Mouse (Mus musculus) liver, embryonic 14.5 days (tissue): ENCODE results near the gene Smyd4. TPM values are rescaled to one million over a fixed set of nuclear protein-coding genes. Genes with fewer than 3 reads are reported as not detected.

Experiments used
- ATAC-seq: fragments of 200-750 bp; cut with Nextera tagmentation; 2 replicates; pipeline ENCODE4 v1.8.0; 2017; ENCODE audit warnings: moderate number of reproducible peaks, mild to moderate bottlenecking, moderate library complexity; ENCODE audit not compliant: insufficient read depth
- DNase-seq, 3 experiments: peaks; one replicate each; pipeline ENCODE4 v3.0.0-alpha.2; 2012 to 2013; ENCODE audit warnings: low read depth in 3 of 3, low spot score in 3 of 3
- H3K27ac ChIP-seq: fragments of 300-500 bp; sonication (generic); 2 replicates; pipeline ENCODE4 v1.5.1; 2014; ENCODE audit warnings: moderate library complexity, mild to moderate bottlenecking, control low read depth, inconsistent platforms
- H3K27me3 ChIP-seq: fragments of 300-500 bp; sonication (generic); 2 replicates; pipeline ENCODE4 v1.6.1; 2014; ENCODE audit warnings: mild to moderate bottlenecking, low read length, moderate library complexity; ENCODE audit not compliant: control insufficient read depth, insufficient read depth
- H3K36me3 ChIP-seq: fragments of 300-500 bp; sonication (generic); replicated peaks from 2 replicates; pipeline ENCODE4 v1.6.1; 2014; ENCODE audit warnings: low read depth; ENCODE audit not compliant: control insufficient read depth, insufficient read depth
- H3K4me1 ChIP-seq, 2 experiments: fragments of 200-500 bp in 1 of 2; fragments of 300-500 bp in 1 of 2; sonication (generic) in 1 of 2; replicated peaks; 2 replicates each; pipeline ENCODE4 v1.6.1; 2012 to 2014; ENCODE audit warnings: antibody characterized with exemption in 1 of 2, inconsistent platforms in 1 of 2, low read length in 1 of 2; ENCODE audit not compliant: control insufficient read depth in 2 of 2, insufficient read depth in 2 of 2
- H3K4me2 ChIP-seq: fragments of 300-500 bp; sonication (generic); 2 replicates; pipeline ENCODE4 v1.6.1; 2014; ENCODE audit warnings: low read depth, mild to moderate bottlenecking, control low read depth, moderate library complexity
- H3K4me3 ChIP-seq, 2 experiments: fragments of 200-500 bp in 1 of 2; fragments of 300-500 bp in 1 of 2; sonication (generic) in 1 of 2; 2 replicates each; pipeline ENCODE4 v1.5.1; 2012 to 2014; ENCODE audit warnings: low read depth in 2 of 2, low read length in 2 of 2, mild to moderate bottlenecking in 2 of 2, control low read depth in 1 of 2, inconsistent platforms in 1 of 2, moderate library complexity in 1 of 2; ENCODE audit not compliant: insufficient read depth in 1 of 2
- H3K9ac ChIP-seq: fragments of 300-500 bp; sonication (generic); replicated peaks from 2 replicates; pipeline ENCODE4 v1.6.1; 2014; ENCODE audit warnings: mild to moderate bottlenecking, control low read depth, moderate library complexity
- H3K9me3 ChIP-seq: fragments of 300-500 bp; sonication (generic); 2 replicates; pipeline ENCODE4 v1.6.1; 2016; ENCODE audit warnings: low read length, mixed read lengths; ENCODE audit not compliant: control insufficient read depth
- CTCF ChIP-seq: IDR thresholded peaks from 2 replicates; pipeline ENCODE4 v1.5.1; 2016; ENCODE audit warnings: antibody characterized with exemption, low read depth, control low read depth
- EP300 ChIP-seq: IDR thresholded peaks from 2 replicates; pipeline ENCODE4 v1.6.1; 2016; ENCODE audit warnings: antibody characterized with exemption, low read depth
- WGBS: fragments of 180-500 bp; shearing (Covaris S2); extraction: QIAGEN DNeasy Blood & Tissue Kit; methylation state at CpG from one replicate; pipeline ENCODE4 v1.1.7; 2014; ENCODE audit not compliant: insufficient replicate concordance; 5-methylcytosine and 5-hydroxymethylcytosine counted together
- polyA plus RNA-seq, 2 experiments: library from polyadenylated mRNA; depleted of rRNA in 1 of 2; stranded (reverse) in 1 of 2; unstranded in 1 of 2; fragments of >200 nt; fragmentation: Nextera tagmentation in 1 of 2; extraction: Ambion mirVana in 1 of 2; gene quantifications; 2 replicates each; pipeline versions ENCODE4 v1.2.1 to v1.2.3; 2012 to 2014

The Smyd4 gene
- polyA plus RNA-seq, 2 experiments, result 2.2 to 2.7 TPM

GRCm38 (mm10) chr11:75439363-75439762 lies 91.1 kb downstream of the Smyd4 start, which contains the start of gene Serpinf2:
Gene Serpinf2 (minus strand): TSS chr11:75439591.
- H3K9me3 ChIP-seq, result peaks cover 3% of the 10 kb centered on the region
- H3K9ac ChIP-seq, result no peak within 1 kb of the TSS; the same call in 1 of the 2 replicates
- H3K36me3 ChIP-seq, result peaks cover 35% of the 10 kb centered on the region
- peak; percentile 58 for ATAC-seq
- 71% methylated on average over 6 of the region's 6 CpGs for WGBS
- no peak within 1 kb of the TSS for H3K4me2 ChIP-seq
- TF ChIP-seq EP300 (0 out of 2 replicates have a peak, but pooled peaks have one; percentile 28), CTCF (no peak)
- no peak for DNase-seq
- H3K27ac ChIP-seq, result no peak within 1 kb of the TSS
- peak within 1 kb of the TSS; percentile 33 to 56 for H3K4me3 ChIP-seq
- no peaks in the 10 kb centered on the region for H3K27me3 ChIP-seq
- 0 out of 4 replicates have a peak, but pooled peaks cover 0 to 2% of the 10 kb centered on the region in 2 experiments for H3K4me1 ChIP-seq

DNA sequence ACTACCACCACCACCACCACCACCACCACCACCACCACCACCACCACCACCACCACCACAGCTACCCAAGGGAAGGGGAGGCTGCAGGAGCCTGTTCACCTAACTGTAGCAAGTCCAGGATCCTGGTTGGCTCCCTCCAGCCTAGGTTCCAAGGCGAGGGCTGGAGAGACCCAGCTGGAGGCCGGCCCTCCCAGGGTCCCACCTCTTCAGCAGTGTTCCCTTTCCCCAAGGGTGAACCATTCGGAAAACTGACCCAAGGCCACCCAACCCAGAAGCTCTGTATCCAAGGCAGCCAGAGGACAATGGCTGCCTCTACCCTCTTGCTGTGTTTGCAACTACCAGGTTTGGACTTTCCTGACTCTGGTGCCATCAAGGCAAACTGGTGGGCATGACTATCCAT lies 91.7 kb downstream of the Smyd4 start:
- H3K27me3 ChIP-seq, result no peaks in the 10 kb centered on the region
- no peak overlapping the region for H3K27ac ChIP-seq
- TF ChIP-seq CTCF (no peak), EP300 (no peak)
- H3K4me1 ChIP-seq, result 0 out of 4 replicates have a peak, but pooled peaks cover 0 to 2% of the 10 kb centered on the region in 2 experiments
- H3K36me3 ChIP-seq, result peaks cover 39% of the 10 kb centered on the region
- no peak overlapping the region for H3K4me3 ChIP-seq
- ATAC-seq (no peak), DNase-seq (no peak)
- H3K9ac ChIP-seq, result no peak overlapping the region
- H3K9me3 ChIP-seq, result no peaks in the 10 kb centered on the region
- H3K4me2 ChIP-seq, result no peak overlapping the region
- 63% methylated on average over 3 of the region's 3 CpGs for WGBS

DNA sequence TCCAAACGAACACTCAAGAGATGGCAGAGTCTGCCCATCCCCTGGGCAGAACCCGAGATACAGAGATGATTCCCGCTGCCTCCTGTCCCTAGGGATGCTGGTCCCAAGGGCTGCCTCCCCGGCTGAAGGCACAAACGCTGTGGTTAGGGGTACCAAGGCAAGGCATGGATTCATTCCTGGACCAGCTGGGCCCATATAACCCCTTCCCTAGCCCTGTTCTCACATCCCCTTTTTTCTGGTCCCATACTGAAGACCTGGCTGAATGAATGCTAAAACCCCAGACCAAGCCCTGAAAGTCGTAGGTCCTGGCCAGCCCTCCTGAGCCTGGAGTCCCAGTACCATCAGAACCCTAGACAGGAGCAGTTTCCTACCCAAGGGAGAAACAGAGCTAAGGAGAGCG lies 92.8 kb downstream of the Smyd4 start:
- Histone ChIP-seq H3K9ac (no peak overlapping the region), H3K27me3 (no peaks in the 10 kb centered on the region), H3K9me3 (no peaks in the 10 kb centered on the region), H3K4me2 (no peak overlapping the region), H3K4me3 (no peak overlapping the region), H3K27ac (no peak overlapping the region), H3K36me3 (peaks cover 49% of the 10 kb centered on the region), H3K4me1 (0 out of 4 replicates have a peak, but pooled peaks cover 0 to 2% of the 10 kb centered on the region in 2 experiments)
- 74% methylated on average over 7 of the region's 7 CpGs for WGBS
- no peak for TF ChIP-seq CTCF
- no peak for TF ChIP-seq EP300
- DNase-seq (no peak), ATAC-seq (no peak)

GRCm38 (mm10) chr11:75441601-75442000 lies 93.4 kb downstream of the Smyd4 start:
- Histone ChIP-seq H3K9me3 (no peaks in the 10 kb centered on the region), H3K27ac (no peak overlapping the region), H3K4me3 (no peak overlapping the region), H3K36me3 (peaks cover 53% of the 10 kb centered on the region), H3K4me2 (no peak overlapping the region), H3K4me1 (0 out of 4 replicates have a peak, but pooled peaks cover 0 to 2% of the 10 kb centered on the region in 2 experiments), H3K9ac (no peak overlapping the region), H3K27me3 (no peaks in the 10 kb centered on the region)
- 90% methylated on average over 16 of the region's 16 CpGs for WGBS
- TF ChIP-seq CTCF (no peak), EP300 (no peak)
- DNase-seq (no peak), ATAC-seq (no peak)

DNA sequence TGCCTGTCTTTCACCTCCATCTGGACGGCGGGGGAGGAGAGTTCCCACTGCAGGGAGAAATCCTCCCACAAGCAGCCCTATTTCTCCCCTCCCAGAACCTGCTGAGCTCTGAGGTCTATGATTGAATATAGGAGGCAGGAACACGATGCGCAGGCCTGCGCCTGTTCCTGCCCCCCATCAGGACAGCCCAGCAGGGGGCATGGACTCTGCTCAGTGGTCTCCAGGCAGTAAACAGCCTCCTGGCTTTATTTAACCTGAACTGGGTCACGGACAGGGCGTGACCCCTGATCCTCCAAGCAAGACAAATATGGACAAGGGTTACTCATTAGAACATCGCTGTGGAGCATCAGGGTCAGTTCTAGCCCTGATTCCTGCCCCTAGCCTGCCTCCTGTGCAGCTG lies 95.5 kb downstream of the Smyd4 start:
- H3K9me3 ChIP-seq, result no peaks in the 10 kb centered on the region
- H3K27ac ChIP-seq, result no peak overlapping the region; the same call in 1 of the 2 replicates
- TF ChIP-seq CTCF (0 out of 2 replicates have a peak, but pooled peaks have one; percentile 14), EP300 (peak; percentile 14; the same call in 1 of the 2 replicates)
- no peaks in the 10 kb centered on the region for H3K27me3 ChIP-seq
- H3K36me3 ChIP-seq, result peaks cover 71% of the 10 kb centered on the region
- ATAC-seq (peak; percentile 68), DNase-seq (no peak)
- peaks cover 12 to 13% of the 10 kb centered on the region in 2 experiments; a peak in 3 of 4 replicates for H3K4me1 ChIP-seq
- no peak overlapping the region for H3K4me3 ChIP-seq
- H3K4me2 ChIP-seq, result no peak overlapping the region
- 0 out of 2 replicates have a peak overlapping the region, but pooled peaks have one; percentile 2 for H3K9ac ChIP-seq
- 80% methylated on average over 8 of the region's 8 CpGs for WGBS
